Mouse (Mus musculus) myocyte (in vitro differentiated cells): ENCODE measurements around the gene Dmxl2.

Source experiments
- CEBPB ChIP-seq: IDR thresholded peaks from 2 replicates; pipeline ENCODE4 v1.6.1; 2011; ENCODE audit warnings: mild to moderate bottlenecking, moderate library complexity; ENCODE audit not compliant: poor library complexity, insufficient read depth, severe bottlenecking
- E2F4 ChIP-seq: IDR thresholded peaks from one replicate; pipeline ENCODE4 v1.6.1; 2011; ENCODE audit warnings: mild to moderate bottlenecking, control low read depth, moderate library complexity; ENCODE audit not compliant: insufficient read depth
- MAX ChIP-seq: IDR thresholded peaks from one replicate; pipeline ENCODE4 v1.6.1; 2011; ENCODE audit warnings: low read depth, mild to moderate bottlenecking, control low read depth
- MYOD1 ChIP-seq, 3 experiments: IDR thresholded peaks; one replicate each; pipeline ENCODE4 v1.6.1; 2011; ENCODE audit warnings: control low read depth in 2 of 3, low read depth in 2 of 3, mild to moderate bottlenecking in 2 of 3, moderate library complexity in 1 of 3; ENCODE audit not compliant: insufficient read length in 2 of 3, control insufficient read depth in 1 of 3
- MYOG ChIP-seq, 3 experiments: IDR thresholded peaks; one replicate each; pipeline ENCODE4 v1.6.1; 2011; ENCODE audit warnings: control low read depth in 2 of 3, low read depth in 2 of 3, mild to moderate bottlenecking in 2 of 3; ENCODE audit not compliant: insufficient read length in 2 of 3, control insufficient read depth in 1 of 3, insufficient read depth in 1 of 3
- POLR2A ChIP-seq: IDR thresholded peaks from one replicate; pipeline ENCODE4 v1.6.1; 2011; ENCODE audit warnings: low read depth, mild to moderate bottlenecking, control low read depth, moderate library complexity; ENCODE audit not compliant: insufficient read length
- POLR2AphosphoS2 ChIP-seq: IDR thresholded peaks from one replicate; pipeline ENCODE4 v1.6.1; 2011; ENCODE audit warnings: low read depth, control low read depth; ENCODE audit not compliant: insufficient read length
- REST ChIP-seq: IDR thresholded peaks from one replicate; pipeline ENCODE4 v1.6.1; 2011; ENCODE audit warnings: mild to moderate bottlenecking, control low read depth, moderate library complexity; ENCODE audit not compliant: insufficient read depth, insufficient read length
- SRF ChIP-seq: IDR thresholded peaks from one replicate; pipeline ENCODE4 v1.6.1; 2011; ENCODE audit warnings: low read depth; ENCODE audit not compliant: control insufficient read depth, insufficient read length
- TCF12 ChIP-seq: IDR thresholded peaks from one replicate; pipeline ENCODE4 v1.6.1; 2011; ENCODE audit warnings: mild to moderate bottlenecking, control low read depth; ENCODE audit not compliant: poor library complexity, insufficient read depth, severe bottlenecking
- TCF3 ChIP-seq: IDR thresholded peaks from one replicate; pipeline ENCODE4 v1.6.1; 2011; ENCODE audit warnings: low read depth, control low read depth; ENCODE audit not compliant: insufficient read length
- USF1 ChIP-seq: IDR thresholded peaks from one replicate; pipeline ENCODE4 v1.6.1; 2011; ENCODE audit warnings: low read depth, mild to moderate bottlenecking, control low read depth, moderate library complexity

- TF ChIP-seq POLR2A, result no peak
- TF ChIP-seq MAX, result no peak
- TF ChIP-seq MYOG (IDR thresholded peaks at IDR 0.05; ENCODE audit: control insufficient read depth in 1 of 3, insufficient read depth in 1 of 3, insufficient read length in 2 of 3, low read depth in 2 of 3), result no peak
- no peak for TF ChIP-seq E2F4
- no peak for TF ChIP-seq POLR2AphosphoS2
- TF ChIP-seq MYOD1 (IDR thresholded peaks at IDR 0.05; ENCODE audit: control insufficient read depth in 1 of 3, insufficient read length in 2 of 3, low read depth in 2 of 3), result no peak
- TF ChIP-seq REST, result no peak
- no peak for TF ChIP-seq SRF
- TF ChIP-seq USF1, result no peak
- no peak for TF ChIP-seq CEBPB
- TF ChIP-seq TCF12, result no peak
- TF ChIP-seq TCF3, result no peak
Observed at GRCm38 (mm10) chr9:54537030-54537429, 35.6 kb upstream of the Dmxl2 start.
